Mouse (Mus musculus): ENCODE measurements at regions not wholly inside any gene's neighbourhood (a gene's known extent, or its start where the extent isn't known, plus 50 kb on each side); places are given as distances from the start of the nearest gene placed in this dataset.

DNA sequence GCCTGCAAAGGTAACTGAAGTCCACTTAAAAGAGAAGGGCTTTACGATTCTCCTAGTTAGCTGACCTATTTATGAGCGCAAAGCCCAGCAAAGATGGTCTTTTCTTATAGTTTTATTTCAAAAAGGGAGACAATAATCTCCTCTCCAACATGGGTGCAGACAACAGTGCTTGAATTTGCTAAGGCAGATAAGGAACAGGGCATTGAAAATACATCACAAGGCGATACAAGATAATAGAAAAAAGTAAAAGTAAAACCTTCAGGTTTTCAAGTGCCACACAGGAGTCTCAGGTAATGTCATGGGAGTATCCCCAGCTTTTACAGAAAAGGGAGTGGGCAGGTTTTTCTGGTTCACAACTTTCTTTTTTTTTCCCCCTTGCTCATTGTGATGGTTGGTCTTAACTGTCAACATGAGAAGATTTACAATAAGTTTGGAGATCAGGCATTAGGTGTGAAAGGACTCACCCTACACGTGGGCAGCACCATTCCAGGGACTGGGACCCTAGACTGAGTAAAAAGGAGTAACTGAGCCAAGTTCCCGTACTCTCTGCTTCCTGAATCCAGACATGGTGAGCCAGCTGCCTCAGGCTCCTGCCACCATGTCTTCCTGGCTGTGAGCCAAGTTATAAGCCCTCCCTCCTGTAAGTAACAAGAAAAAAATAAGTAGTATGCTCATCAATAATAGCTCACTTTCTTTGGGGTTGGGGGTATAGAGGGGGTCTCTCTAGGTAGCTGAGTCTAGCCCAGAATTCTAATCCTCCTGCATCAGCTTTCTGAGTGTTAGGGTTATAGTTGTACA is 78.1 kb upstream of the Serbp1 start:
- WGBS = 67% methylated on average over 5 of the region's 5 CpGs
- no peaks in the 10 kb centered on the region for H3K9me3 ChIP-seq (replicated peaks; ENCODE audit: control insufficient read depth, low read length)
- H3K4me1 ChIP-seq (ENCODE audit: control insufficient read depth, insufficient read depth, low read length) = no peaks in the 10 kb centered on the region; the same call in 1 of the 2 replicates
- no peak overlapping the region for H3K27ac ChIP-seq (ENCODE audit: low read length)
- no peak for ATAC-seq (replicated peaks; ENCODE audit: extremely low read depth, insufficient read depth, low FRiP score)
- no peaks in the 10 kb centered on the region for H3K27me3 ChIP-seq (ENCODE audit: control insufficient read depth, insufficient read depth, low read length)
- H3K4me3 ChIP-seq (ENCODE audit: low read length) = no peak overlapping the region
- no peaks in the 10 kb centered on the region for H3K36me3 ChIP-seq (ENCODE audit: control insufficient read depth, insufficient read depth)
- no peak overlapping the region for H3K4me2 ChIP-seq (ENCODE audit: low read depth, low read length)
- H3K9ac ChIP-seq (ENCODE audit: low read length) = no peak overlapping the region

- Histone ChIP-seq H3K9me3 (replicated peaks; ENCODE audit: control insufficient read depth, low read length) (no peaks in the 10 kb centered on the region), H3K4me2 (ENCODE audit: low read depth, low read length) (0 out of 2 replicates have a peak overlapping the region, but pooled peaks have one; percentile 32), H3K27ac (ENCODE audit: low read length) (no peak overlapping the region), H3K27me3 (ENCODE audit: control insufficient read depth, insufficient read depth, low read length) (no peaks in the 10 kb centered on the region), H3K4me3 (ENCODE audit: low read length) (no peak overlapping the region), H3K4me1 (ENCODE audit: control insufficient read depth, insufficient read depth, low read length) (no peaks in the 10 kb centered on the region; the same call in 1 of the 2 replicates), H3K36me3 (ENCODE audit: control insufficient read depth, insufficient read depth) (no peaks in the 10 kb centered on the region), H3K9ac (ENCODE audit: low read length) (no peak overlapping the region)
- ATAC-seq (replicated peaks; ENCODE audit: extremely low read depth, insufficient read depth, low FRiP score) = no peak
- 11% methylated on average over 2 of the region's 2 CpGs for WGBS
Observed at GRCm38 (mm10) chr6:67159224-67159623, 78.8 kb upstream of the Serbp1 start.

DNA sequence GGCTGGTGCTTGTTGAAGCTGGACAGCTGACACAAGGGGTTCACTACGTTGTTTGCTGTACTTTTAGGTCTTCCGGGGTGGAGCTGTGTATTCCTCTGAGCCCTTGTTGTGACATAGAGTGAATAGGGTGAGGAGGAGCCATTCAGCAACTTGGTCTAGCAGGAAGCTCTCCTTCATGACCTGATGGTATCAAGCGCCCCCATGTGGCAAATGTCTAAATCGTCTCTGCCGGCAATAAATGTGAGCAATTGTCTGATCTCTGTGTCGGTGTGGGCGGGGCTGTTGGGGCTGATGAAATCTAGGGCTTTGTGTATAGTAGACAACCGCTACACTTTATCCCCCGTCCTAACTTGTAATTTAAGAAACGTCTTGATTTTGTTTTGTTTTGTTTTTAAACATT is 79.2 kb upstream of the Serbp1 start:
- no peak overlapping the region for H3K4me3 ChIP-seq (ENCODE audit: low read length)
- ATAC-seq (replicated peaks; ENCODE audit: extremely low read depth, insufficient read depth, low FRiP score) = peak; percentile 78
- 1% methylated on average over 10 of the region's 10 CpGs for WGBS

GRCm38 (mm10) chr6:67152845-67153468 is 85.0 kb upstream of the Serbp1 start:
- Histone ChIP-seq H3K9ac (ENCODE audit: low read length) (no peak overlapping the region), H3K27ac (ENCODE audit: low read length) (no peak overlapping the region), H3K27me3 (ENCODE audit: control insufficient read depth, insufficient read depth, low read length) (no peaks in the 10 kb centered on the region), H3K4me2 (ENCODE audit: low read depth, low read length) (no peak overlapping the region), H3K4me1 (ENCODE audit: control insufficient read depth, insufficient read depth, low read length) (0 out of 2 replicates have a peak, but pooled peaks cover 5% of the 10 kb centered on the region), H3K36me3 (ENCODE audit: control insufficient read depth, insufficient read depth) (no peaks in the 10 kb centered on the region), H3K4me3 (ENCODE audit: low read length) (no peak overlapping the region), H3K9me3 (replicated peaks; ENCODE audit: control insufficient read depth, low read length) (no peaks in the 10 kb centered on the region)
- WGBS = 76% methylated on average over 3 of the region's 3 CpGs
- ATAC-seq (replicated peaks; ENCODE audit: extremely low read depth, insufficient read depth, low FRiP score) = no peak

More for the DNA sequence above, 79.2 kb upstream of the Serbp1 start:
- Histone ChIP-seq H3K27ac (ENCODE audit: low read length) (no peak overlapping the region), H3K9me3 (replicated peaks; ENCODE audit: control insufficient read depth, low read length) (no peaks in the 10 kb centered on the region), H3K9ac (ENCODE audit: low read length) (no peak overlapping the region), H3K36me3 (ENCODE audit: control insufficient read depth, insufficient read depth) (no peaks in the 10 kb centered on the region), H3K4me2 (ENCODE audit: low read depth, low read length) (peak overlapping the region; percentile 32), H3K27me3 (ENCODE audit: control insufficient read depth, insufficient read depth, low read length) (no peaks in the 10 kb centered on the region), H3K4me1 (ENCODE audit: control insufficient read depth, insufficient read depth, low read length) (no peaks in the 10 kb centered on the region; the same call in 1 of the 2 replicates)

DNA sequence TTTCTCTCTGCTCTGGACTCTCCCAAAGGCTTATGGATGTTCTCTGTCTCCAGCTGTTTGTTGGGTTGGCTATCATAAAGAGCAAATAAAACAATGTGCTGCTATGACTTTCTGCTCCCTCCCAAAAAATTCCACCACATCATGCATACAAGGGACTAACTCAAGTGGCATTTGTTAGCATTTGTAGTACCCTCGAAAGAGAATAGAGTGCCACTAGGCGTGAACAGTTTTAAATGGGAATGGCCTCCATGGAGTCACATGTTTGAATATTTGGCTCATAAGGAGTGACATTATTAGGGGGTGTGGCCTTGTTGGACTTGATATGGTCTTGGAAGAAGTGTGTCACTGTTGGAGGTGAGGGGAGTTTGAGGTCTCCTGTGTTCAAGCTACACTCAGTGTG is 86.5 kb upstream of the Serbp1 start:
- WGBS = 91% methylated on average over 2 of the region's 2 CpGs
- no peak overlapping the region for H3K27ac ChIP-seq (ENCODE audit: low read length)
- no peaks in the 10 kb centered on the region for H3K36me3 ChIP-seq (ENCODE audit: control insufficient read depth, insufficient read depth)
- no peaks in the 10 kb centered on the region for H3K27me3 ChIP-seq (ENCODE audit: control insufficient read depth, insufficient read depth, low read length)
- no peak for ATAC-seq (replicated peaks; ENCODE audit: extremely low read depth, insufficient read depth, low FRiP score)
- no peak overlapping the region for H3K4me2 ChIP-seq (ENCODE audit: low read depth, low read length)
- no peaks in the 10 kb centered on the region for H3K9me3 ChIP-seq (replicated peaks; ENCODE audit: control insufficient read depth, low read length)
- H3K4me3 ChIP-seq (ENCODE audit: low read length) = no peak overlapping the region
- H3K9ac ChIP-seq (ENCODE audit: low read length) = no peak overlapping the region
- H3K4me1 ChIP-seq (ENCODE audit: control insufficient read depth, insufficient read depth, low read length) = 0 out of 2 replicates have a peak, but pooled peaks cover 5% of the 10 kb centered on the region

DNA sequence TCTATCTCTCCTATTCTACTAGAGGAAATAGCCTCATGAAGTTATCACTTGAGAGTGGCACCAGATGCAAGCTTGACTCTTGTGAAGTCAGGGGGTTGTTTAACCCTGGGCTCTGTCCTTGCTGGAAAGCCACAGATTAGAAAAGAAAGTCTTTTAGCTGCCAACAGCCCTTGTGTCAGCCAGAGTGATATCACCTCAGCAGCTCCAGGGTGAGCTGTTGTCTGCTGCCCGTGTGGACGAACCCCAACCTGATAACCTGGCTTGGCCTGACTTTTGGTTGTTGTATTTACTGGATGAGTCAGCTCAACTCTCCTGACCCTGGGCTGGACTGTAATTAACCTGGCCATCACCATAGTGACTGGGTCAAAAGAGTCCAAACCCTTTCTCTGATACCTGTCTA is 88.6 kb upstream of the Serbp1 start:
- Histone ChIP-seq H3K36me3 (ENCODE audit: control insufficient read depth, insufficient read depth) (no peaks in the 10 kb centered on the region), H3K9ac (ENCODE audit: low read length) (no peak overlapping the region), H3K27me3 (ENCODE audit: control insufficient read depth, insufficient read depth, low read length) (no peaks in the 10 kb centered on the region), H3K27ac (ENCODE audit: low read length) (no peak overlapping the region), H3K9me3 (replicated peaks; ENCODE audit: control insufficient read depth, low read length) (no peaks in the 10 kb centered on the region), H3K4me2 (ENCODE audit: low read depth, low read length) (no peak overlapping the region), H3K4me1 (ENCODE audit: control insufficient read depth, insufficient read depth, low read length) (0 out of 2 replicates have a peak, but pooled peaks cover 5% of the 10 kb centered on the region), H3K4me3 (ENCODE audit: low read length) (no peak overlapping the region)
- ATAC-seq (replicated peaks; ENCODE audit: extremely low read depth, insufficient read depth, low FRiP score) = no peak
- WGBS = 16% methylated on average over 2 of the region's 2 CpGs

DNA sequence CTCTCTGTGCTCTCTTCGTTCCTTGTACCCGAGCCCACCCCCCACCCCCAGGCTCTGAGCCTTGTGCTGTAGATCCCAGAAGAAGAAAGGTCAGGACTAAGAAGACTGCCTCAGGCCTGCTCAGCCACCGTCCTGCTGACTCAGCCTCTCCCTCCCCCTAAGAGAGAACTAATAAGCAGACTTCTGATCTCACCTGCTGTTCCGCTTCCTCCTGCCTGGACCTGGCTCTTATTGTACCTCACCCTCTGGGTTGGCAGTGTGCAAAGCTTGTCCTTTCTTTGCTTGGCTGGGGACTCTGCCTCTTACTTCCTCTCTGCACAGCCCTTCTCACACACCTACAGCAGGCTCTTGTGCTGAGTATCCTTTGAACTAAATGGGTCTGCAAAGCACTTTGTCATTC is 91.3 kb upstream of the Serbp1 start:
- Histone ChIP-seq H3K27me3 (ENCODE audit: control insufficient read depth, insufficient read depth, low read length) (peaks cover 3% of the 10 kb centered on the region; the same call in 1 of the 2 replicates), H3K4me1 (ENCODE audit: control insufficient read depth, insufficient read depth, low read length) (0 out of 2 replicates have a peak, but pooled peaks cover 5% of the 10 kb centered on the region), H3K9ac (ENCODE audit: low read length) (no peak overlapping the region), H3K9me3 (replicated peaks; ENCODE audit: control insufficient read depth, low read length) (no peaks in the 10 kb centered on the region), H3K36me3 (ENCODE audit: control insufficient read depth, insufficient read depth) (no peaks in the 10 kb centered on the region), H3K4me3 (ENCODE audit: low read length) (no peak overlapping the region), H3K27ac (ENCODE audit: low read length) (no peak overlapping the region), H3K4me2 (ENCODE audit: low read depth, low read length) (no peak overlapping the region)
- 26% methylated on average over 4 of the region's 4 CpGs for WGBS
- ATAC-seq (replicated peaks; ENCODE audit: extremely low read depth, insufficient read depth, low FRiP score) = no peak

- no peak overlapping the region for H3K9ac ChIP-seq (ENCODE audit: low read length)
- no peak overlapping the region for H3K4me2 ChIP-seq (ENCODE audit: low read depth, low read length)
- 0 out of 2 replicates have a peak, but pooled peaks cover 5% of the 10 kb centered on the region for H3K4me1 ChIP-seq (ENCODE audit: control insufficient read depth, insufficient read depth, low read length)
- H3K27me3 ChIP-seq (ENCODE audit: control insufficient read depth, insufficient read depth, low read length) = peaks cover 3% of the 10 kb centered on the region; the same call in 1 of the 2 replicates
- ATAC-seq (replicated peaks; ENCODE audit: extremely low read depth, insufficient read depth, low FRiP score) = no peak
- H3K27ac ChIP-seq (ENCODE audit: low read length) = no peak overlapping the region
- 38% methylated on average over 5 of the region's 5 CpGs for WGBS
- H3K4me3 ChIP-seq (ENCODE audit: low read length) = no peak overlapping the region
- H3K36me3 ChIP-seq (ENCODE audit: control insufficient read depth, insufficient read depth) = no peaks in the 10 kb centered on the region
- H3K9me3 ChIP-seq (replicated peaks; ENCODE audit: control insufficient read depth, low read length) = no peaks in the 10 kb centered on the region
Observed at GRCm38 (mm10) chr6:67145969-67146368, 92.0 kb upstream of the Serbp1 start.

All from heart, embryonic 16.5 days (tissue).